Mouse (Mus musculus) layer of hippocampus, postnatal 14 days (tissue): Measurements from ENCODE around the gene Sptb. TPM values are rescaled to one million over a fixed set of nuclear protein-coding genes. Genes with fewer than 3 reads are reported as not detected.

Experiments used
- DNase-seq, 2 experiments: peaks; one replicate each; pipeline ENCODE4 v3.0.0; 2021 to 2022; ENCODE audit warnings: low spot score in 2 of 2, mixed read lengths in 1 of 2
- total RNA-seq, 2 experiments: library from RNA; stranded (reverse); gene quantifications; 2 replicates each; pipeline ENCODE4 v1.2.3; 2021

Gene Sptb
- total RNA-seq, 2 experiments from 2014 or later, result 86.2 to 86.6 TPM

GRCm38 (mm10) chr12:76577858-76578257 lies 132.5 kb downstream of the Sptb start:
- DNase-seq, result no peak

GRCm38 (mm10) chr12:76576806-76577205 lies 133.5 kb downstream of the Sptb start:
- DNase-seq, result no peak

- no peak for DNase-seq
Measured at GRCm38 (mm10) chr12:76576061-76576460, 134.3 kb downstream of the Sptb start.

GRCm38 (mm10) chr12:76574815-76575214 lies 135.5 kb downstream of the Sptb start:
- DNase-seq, result no peak

- DNase-seq, result no peak
Measured at GRCm38 (mm10) chr12:76573381-76573780, 137.0 kb downstream of the Sptb start.

GRCm38 (mm10) chr12:76572261-76573251 lies 137.8 kb downstream of the Sptb start:
- DNase-seq, result no peak

- no peak for DNase-seq
Measured at GRCm38 (mm10) chr12:76571266-76571665, 139.1 kb downstream of the Sptb start.

GRCm38 (mm10) chr12:76570221-76570940 lies 140.0 kb downstream of the Sptb start:
- no peak for DNase-seq

- no peak for DNase-seq
Measured at GRCm38 (mm10) chr12:76566284-76566683, 144.1 kb downstream of the Sptb start.

GRCm38 (mm10) chr12:76562196-76562595 lies 148.2 kb downstream of the Sptb start:
- no peak for DNase-seq

GRCm38 (mm10) chr12:76558206-76558605 lies 152.1 kb downstream of the Sptb start:
- no peak for DNase-seq

- DNase-seq, result no peak
Measured at GRCm38 (mm10) chr12:76556745-76557389, 153.5 kb downstream of the Sptb start.

- no peak for DNase-seq
Measured at GRCm38 (mm10) chr12:76556187-76556586, 154.2 kb downstream of the Sptb start.

- no peak for DNase-seq
Measured at GRCm38 (mm10) chr12:76554871-76555386, 155.4 kb downstream of the Sptb start.

- no peak for DNase-seq
Measured at GRCm38 (mm10) chr12:76554392-76554791, 156.0 kb downstream of the Sptb start.

- no peak for DNase-seq
Measured at GRCm38 (mm10) chr12:76553917-76554316, 156.4 kb downstream of the Sptb start.

- DNase-seq, result no peak
Measured at GRCm38 (mm10) chr12:76552958-76553357, 157.4 kb downstream of the Sptb start.

- no peak for DNase-seq
Measured at GRCm38 (mm10) chr12:76552321-76552720, 158.0 kb downstream of the Sptb start.

GRCm38 (mm10) chr12:76549203-76549602 lies 161.1 kb downstream of the Sptb start:
- DNase-seq, result no peak

- no peak for DNase-seq
Measured at GRCm38 (mm10) chr12:76548082-76548423, 162.3 kb downstream of the Sptb start.

- DNase-seq, result no peak
Measured at GRCm38 (mm10) chr12:76547409-76548081, 162.8 kb downstream of the Sptb start.
